Mouse (Mus musculus): ENCODE data around the gene Smad3.
A peak's percentile ranks its signal among the peaks of the same experiment; 100 is the strongest.

The Smad3 gene

DNA sequence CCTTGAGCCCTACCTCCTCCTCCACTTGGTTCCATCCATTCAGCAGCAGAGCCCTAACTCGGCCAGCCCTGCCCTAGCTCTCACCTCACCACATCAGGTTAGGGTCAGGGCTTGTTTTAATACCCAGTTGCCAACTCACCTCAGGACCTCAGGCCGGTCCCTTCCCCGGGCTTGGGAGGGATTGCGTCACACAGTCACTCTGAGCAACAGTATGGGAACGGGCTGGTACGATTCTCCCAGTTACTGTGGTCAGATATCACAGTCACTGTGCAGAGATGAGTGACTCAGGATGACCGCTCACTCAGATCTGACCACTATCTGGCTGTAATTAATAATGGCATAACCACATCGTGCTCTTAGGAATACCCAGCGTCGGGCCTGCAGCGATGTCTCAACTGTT lies 14.0 kb downstream of the Smad3 start:
- Histone ChIP-seq H3K27me3 (ENCODE audit: control insufficient read depth, insufficient read depth, low read length, poor library complexity, severe bottlenecking) (no peaks in the 10 kb centered on the region), H3K36me3 (ENCODE audit: control insufficient read depth, insufficient read depth, low read length, poor library complexity, severe bottlenecking) (no peaks in the 10 kb centered on the region)
- DNase-seq (ENCODE audit: low read depth, low spot score): no peak

DNA sequence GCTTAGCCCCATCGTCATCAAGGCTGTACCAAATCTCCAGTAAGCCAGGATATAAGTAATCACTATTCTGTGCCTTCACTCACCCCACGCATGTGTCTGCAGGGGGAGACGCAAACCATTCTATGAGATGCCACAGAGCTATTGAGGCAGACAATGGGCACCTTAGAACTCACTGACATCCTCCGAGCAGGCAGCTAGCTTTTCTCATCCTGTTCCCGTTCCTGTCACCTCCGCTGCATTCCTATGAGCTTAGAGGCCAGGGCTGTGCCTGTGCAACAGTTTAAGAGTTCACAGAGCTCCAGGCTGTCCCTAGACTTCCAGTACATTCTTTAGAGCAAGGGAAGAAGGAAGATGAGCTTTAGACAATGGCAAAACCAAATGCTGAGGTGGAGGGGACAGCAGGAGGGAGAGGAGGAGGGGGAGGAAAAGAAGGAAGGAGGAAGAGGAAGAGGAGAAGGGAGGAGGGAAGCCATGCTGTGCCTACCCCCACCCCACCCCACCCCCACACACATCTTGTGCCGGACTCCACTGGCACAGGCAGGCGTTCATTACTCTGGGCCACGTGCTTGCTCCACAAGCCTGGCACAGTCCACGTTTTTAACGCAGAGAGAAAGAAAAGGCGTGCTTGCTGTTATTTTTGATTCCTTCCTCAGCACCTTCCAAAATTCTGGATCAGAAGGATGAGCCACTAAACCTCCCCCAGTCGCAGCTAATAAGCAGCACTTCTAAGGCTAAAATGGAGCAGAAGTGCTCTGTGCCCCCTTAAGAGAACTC lies 14.7 kb downstream of the Smad3 start:
- Histone ChIP-seq H3K27me3 (ENCODE audit: control insufficient read depth, insufficient read depth, low read length, poor library complexity, severe bottlenecking) (no peaks in the 10 kb centered on the region), H3K36me3 (ENCODE audit: control insufficient read depth, insufficient read depth, low read length, poor library complexity, severe bottlenecking) (no peaks in the 10 kb centered on the region)
- no peak for DNase-seq (ENCODE audit: low read depth, low spot score)

DNA sequence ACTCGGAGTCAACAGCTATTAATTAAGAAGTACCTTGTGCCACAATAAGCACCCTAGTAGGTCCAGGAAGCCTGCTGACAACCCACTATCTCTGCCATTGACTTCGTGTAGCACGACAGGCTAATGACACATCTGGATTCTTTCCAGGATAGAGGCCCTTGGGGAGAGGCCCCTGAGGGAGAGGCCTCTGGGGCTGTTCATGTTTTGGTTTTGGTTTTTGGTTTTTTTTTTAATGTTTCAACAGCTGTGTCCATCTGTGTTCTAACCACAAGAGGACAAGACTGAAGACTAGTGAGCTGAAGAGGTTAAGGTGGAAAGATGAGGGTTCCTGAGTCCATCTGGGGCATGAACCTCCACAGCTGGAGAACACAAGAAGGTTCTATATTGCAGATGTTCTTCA lies 15.5 kb downstream of the Smad3 start:
- Histone ChIP-seq H3K36me3 (ENCODE audit: control insufficient read depth, insufficient read depth, low read length, poor library complexity, severe bottlenecking) (no peaks in the 10 kb centered on the region), H3K27me3 (ENCODE audit: control insufficient read depth, insufficient read depth, low read length, poor library complexity, severe bottlenecking) (no peaks in the 10 kb centered on the region)
- DNase-seq (ENCODE audit: low read depth, low spot score): no peak

DNA sequence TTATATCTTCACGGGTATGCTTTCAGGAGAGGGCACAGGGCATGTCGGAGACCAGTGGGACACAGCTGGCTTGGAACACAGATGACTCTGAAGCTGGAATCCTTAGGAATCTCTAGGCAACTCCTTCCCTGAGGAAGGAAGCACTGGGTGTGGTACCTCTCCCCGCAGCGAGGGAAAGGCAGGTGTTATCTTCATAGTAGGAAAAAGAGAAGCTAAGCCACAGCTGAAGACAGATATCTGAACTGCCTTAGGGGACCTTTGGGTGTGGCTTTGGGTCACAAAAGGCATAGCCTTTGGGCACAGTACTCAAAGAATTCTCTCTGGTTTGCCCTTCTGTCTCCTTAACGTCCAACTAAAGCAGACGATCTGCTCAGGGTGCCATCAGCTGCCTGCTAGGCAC lies 16.0 kb downstream of the Smad3 start:
- no peaks in the 10 kb centered on the region for H3K27me3 ChIP-seq (ENCODE audit: control insufficient read depth, insufficient read depth, low read length, poor library complexity, severe bottlenecking)
- no peaks in the 10 kb centered on the region for H3K36me3 ChIP-seq (ENCODE audit: control insufficient read depth, insufficient read depth, low read length, poor library complexity, severe bottlenecking)
- DNase-seq (ENCODE audit: low read depth, low spot score): no peak

DNA sequence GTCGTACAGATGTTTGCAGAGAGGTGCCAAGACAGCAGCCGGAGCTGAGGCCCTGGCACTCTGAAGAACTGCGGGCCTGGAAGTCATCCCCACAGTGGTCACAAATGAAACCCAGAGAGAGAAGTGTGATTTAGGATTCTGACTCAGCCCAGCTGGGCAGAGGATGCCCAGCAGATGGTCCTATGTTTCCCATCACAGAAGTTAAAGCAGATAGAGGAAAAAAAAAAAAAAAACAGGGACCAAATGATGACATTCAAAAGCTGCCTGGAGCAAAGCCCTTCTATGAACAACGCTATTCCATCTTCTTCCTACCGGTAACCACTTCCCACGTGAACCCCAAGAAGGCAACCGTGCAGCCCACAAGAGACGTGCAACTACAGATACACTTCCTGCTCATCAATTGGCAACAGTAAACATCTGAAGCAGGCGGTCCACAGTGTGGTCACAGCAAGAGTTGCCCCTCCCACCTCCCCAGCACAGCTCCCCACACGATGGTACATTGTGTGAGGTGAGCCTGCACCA lies 17.4 kb downstream of the Smad3 start:
- DNase-seq (ENCODE audit: low read depth, low spot score): peak; percentile 69
- Histone ChIP-seq H3K36me3 (ENCODE audit: control insufficient read depth, insufficient read depth, low read length, poor library complexity, severe bottlenecking) (no peaks in the 10 kb centered on the region), H3K27me3 (ENCODE audit: control insufficient read depth, insufficient read depth, low read length, poor library complexity, severe bottlenecking) (no peaks in the 10 kb centered on the region)

DNA sequence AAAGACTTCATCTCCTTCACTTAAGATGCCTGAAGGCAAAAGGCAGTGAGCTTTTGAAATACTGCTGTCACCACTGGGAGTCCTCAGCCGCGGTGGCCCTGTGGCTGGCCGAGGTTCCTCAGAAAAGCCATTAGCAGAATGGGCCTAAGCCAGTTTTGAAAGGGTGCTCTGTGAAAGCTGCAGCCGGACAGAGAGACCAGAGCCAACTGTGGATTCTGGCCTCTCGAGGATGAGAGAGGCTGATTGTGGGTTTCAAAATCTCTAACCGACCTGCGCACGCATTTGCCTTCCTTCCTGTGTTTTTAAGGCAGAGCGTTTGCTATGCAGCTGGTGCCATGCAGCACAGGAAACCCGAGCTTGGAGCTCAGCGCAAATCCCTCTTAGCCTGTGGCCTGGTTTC lies 19.0 kb downstream of the Smad3 start:
- H3K27me3 ChIP-seq (ENCODE audit: control insufficient read depth, insufficient read depth, low read length, poor library complexity, severe bottlenecking): no peaks in the 10 kb centered on the region
- H3K36me3 ChIP-seq (ENCODE audit: control insufficient read depth, insufficient read depth, low read length, poor library complexity, severe bottlenecking): no peaks in the 10 kb centered on the region
- DNase-seq (ENCODE audit: low read depth, low spot score): peak; percentile 48

DNA sequence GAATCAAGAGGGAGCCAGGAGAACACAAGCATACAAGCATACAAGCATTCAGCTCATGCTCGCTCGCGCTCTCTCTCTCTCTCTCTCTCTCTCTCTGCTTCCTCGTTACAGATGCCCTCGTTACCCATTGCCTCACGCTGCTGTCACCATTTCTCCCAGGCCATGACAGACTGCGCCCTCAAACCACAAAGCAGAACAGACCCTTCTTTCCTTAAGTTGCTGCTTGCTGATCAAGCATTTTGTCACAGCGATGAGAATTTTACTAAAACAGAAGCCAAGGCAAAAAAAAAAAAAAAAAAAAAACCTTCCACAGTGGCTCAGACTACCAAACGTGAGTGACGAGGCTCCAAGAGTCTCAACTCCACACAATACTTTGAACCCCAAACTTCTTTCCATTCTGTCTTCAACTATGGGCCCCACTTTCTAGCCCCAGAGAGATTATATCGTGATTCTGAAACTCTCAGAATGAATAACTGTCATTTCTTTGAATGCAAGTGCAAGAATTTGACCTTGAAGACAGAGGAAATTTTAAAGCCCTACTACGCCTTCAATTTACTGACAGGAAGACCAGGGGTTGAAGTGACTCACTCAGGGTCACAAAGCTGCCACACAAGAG lies 19.6 kb downstream of the Smad3 start:
- Histone ChIP-seq H3K36me3 (ENCODE audit: control insufficient read depth, insufficient read depth, low read length, poor library complexity, severe bottlenecking) (no peaks in the 10 kb centered on the region), H3K27me3 (ENCODE audit: control insufficient read depth, insufficient read depth, low read length, poor library complexity, severe bottlenecking) (no peaks in the 10 kb centered on the region)
- peak; percentile 80 for DNase-seq (ENCODE audit: low read depth, low spot score)

DNA sequence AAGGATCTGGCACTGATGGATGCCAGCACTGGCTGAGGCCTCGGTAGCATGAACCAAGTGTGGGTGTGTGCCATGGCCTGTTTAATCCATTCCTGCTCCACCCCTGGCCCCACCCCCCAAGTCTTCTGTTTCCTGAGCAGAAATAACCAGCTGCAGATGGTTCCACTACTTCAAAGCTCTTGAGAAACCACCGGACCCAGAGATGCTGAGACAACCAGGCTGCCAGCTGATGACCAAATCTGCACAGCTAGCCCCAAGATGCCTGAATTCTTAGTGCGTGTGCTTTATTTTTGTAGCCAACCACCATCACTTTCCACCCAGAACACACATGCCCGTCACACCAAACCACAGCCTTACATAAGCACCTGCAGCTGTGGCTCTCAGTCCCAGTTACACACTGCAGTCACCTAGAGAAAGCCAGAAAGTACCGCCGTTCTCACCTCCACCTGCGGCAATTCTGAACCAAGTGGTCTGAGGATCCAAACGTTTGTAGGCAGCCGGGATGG lies 20.3 kb downstream of the Smad3 start:
- H3K27me3 ChIP-seq (ENCODE audit: control insufficient read depth, insufficient read depth, low read length, poor library complexity, severe bottlenecking): no peaks in the 10 kb centered on the region
- no peaks in the 10 kb centered on the region for H3K36me3 ChIP-seq (ENCODE audit: control insufficient read depth, insufficient read depth, low read length, poor library complexity, severe bottlenecking)
- DNase-seq (ENCODE audit: low read depth, low spot score): peak; percentile 88

DNA sequence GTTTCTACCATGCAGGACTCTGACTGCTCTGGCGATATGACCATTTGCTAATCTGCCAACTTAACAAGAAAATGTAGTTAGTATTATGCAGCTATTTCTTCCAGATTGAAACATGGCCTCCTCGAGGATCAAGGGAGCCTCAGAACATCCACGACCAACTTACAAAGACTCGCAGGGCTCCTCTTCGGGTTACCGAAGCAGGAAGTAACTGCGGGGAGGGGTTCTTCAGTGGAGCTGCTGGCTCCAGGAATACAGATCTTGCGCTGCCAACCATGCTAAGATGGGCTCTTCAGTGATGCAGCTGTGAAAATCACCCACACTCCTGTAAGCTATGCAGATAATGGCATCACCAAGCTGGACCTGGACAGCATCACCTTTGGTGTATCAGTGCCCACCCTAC lies 23.5 kb downstream of the Smad3 start:
- DNase-seq (ENCODE audit: low read depth, low spot score): no peak
- Histone ChIP-seq H3K27me3 (ENCODE audit: control insufficient read depth, insufficient read depth, low read length, poor library complexity, severe bottlenecking) (no peaks in the 10 kb centered on the region), H3K36me3 (ENCODE audit: control insufficient read depth, insufficient read depth, low read length, poor library complexity, severe bottlenecking) (no peaks in the 10 kb centered on the region)

DNA sequence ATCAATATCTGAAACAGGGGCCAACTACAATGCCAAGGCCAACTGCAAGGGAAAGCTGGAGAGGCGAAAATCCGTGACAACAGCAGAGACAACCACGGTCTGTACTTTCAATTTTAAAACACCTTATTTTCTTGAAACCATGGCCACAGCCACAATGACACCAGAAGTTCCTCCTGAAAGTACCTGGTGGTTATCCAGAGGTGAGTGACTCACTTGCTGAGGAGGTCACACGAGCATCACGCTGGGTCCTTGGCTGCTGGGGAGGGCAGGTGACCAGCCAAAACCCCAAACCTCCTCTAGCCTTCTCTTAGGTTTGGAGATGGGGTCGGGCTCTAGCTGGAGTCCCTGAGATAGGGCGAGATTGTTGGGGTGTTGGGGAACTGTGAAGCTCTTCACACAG lies 25.1 kb downstream of the Smad3 start:
- peak; percentile 87 for DNase-seq (ENCODE audit: low read depth, low spot score)
- no peaks in the 10 kb centered on the region for H3K27me3 ChIP-seq (ENCODE audit: control insufficient read depth, insufficient read depth, low read length, poor library complexity, severe bottlenecking)
- H3K36me3 ChIP-seq (ENCODE audit: control insufficient read depth, insufficient read depth, low read length, poor library complexity, severe bottlenecking): no peaks in the 10 kb centered on the region

DNA sequence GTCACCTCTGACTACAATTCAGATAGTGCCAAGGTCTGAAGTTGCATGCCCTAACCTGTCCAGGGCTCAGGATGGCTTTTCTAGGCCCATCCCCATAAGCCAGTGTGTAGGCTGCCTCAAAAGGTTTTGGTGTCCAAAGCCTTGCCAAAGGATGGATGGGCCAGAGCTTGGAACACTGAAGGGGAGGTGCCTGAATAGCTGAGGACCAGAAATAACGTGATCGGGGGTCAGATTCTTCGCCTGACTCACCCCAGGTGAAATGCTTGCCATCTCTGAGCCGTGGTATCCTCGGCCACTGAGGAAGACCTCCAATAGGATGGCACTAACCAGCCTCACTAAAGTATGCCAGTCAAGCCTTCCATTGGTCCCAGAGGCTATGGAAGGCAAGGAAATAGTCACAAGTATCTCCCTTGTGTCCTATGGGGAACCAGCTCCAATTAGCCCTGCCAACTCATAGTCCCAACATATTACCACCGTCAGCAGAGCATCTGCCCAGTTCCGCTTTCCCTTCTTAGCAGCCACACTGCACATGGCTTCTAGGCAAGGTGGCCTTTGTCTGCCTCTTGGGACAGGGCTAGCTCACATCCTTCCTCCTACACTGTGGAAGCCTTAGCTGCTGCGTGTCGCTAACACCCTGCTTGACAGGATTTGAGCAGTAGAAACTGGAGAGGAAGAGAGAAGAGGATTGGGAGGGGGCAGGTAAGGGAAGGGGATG lies 26.5 kb downstream of the Smad3 start:
- Histone ChIP-seq H3K36me3 (ENCODE audit: control insufficient read depth, insufficient read depth, low read length, poor library complexity, severe bottlenecking) (no peaks in the 10 kb centered on the region), H3K27me3 (ENCODE audit: control insufficient read depth, insufficient read depth, low read length, poor library complexity, severe bottlenecking) (no peaks in the 10 kb centered on the region)
- peak; percentile 86 for DNase-seq (ENCODE audit: low read depth, low spot score)

DNA sequence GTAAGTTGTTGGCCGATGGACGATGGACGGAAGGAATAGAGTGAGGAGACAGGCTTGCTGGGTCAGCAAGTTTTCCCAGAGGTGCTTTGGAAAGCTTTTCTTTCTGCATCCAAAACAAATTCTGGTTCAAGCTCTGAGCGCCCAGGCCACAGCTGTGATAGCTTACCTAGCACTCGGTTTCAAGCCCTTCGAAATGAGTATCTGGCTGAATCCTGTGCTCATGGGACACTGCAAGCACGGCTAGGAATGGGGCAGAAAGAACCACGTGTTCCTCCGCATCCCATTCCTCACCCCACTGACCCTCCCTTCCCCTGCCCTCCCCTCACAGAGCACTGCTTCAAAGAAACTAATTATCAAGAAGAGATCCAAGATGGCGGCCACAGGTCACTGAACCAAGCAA lies 28.8 kb downstream of the Smad3 start:
- no peak for DNase-seq (ENCODE audit: low read depth, low spot score)
- Histone ChIP-seq H3K36me3 (ENCODE audit: control insufficient read depth, insufficient read depth, low read length, poor library complexity, severe bottlenecking) (no peaks in the 10 kb centered on the region), H3K27me3 (ENCODE audit: control insufficient read depth, insufficient read depth, low read length, poor library complexity, severe bottlenecking) (no peaks in the 10 kb centered on the region)

DNA sequence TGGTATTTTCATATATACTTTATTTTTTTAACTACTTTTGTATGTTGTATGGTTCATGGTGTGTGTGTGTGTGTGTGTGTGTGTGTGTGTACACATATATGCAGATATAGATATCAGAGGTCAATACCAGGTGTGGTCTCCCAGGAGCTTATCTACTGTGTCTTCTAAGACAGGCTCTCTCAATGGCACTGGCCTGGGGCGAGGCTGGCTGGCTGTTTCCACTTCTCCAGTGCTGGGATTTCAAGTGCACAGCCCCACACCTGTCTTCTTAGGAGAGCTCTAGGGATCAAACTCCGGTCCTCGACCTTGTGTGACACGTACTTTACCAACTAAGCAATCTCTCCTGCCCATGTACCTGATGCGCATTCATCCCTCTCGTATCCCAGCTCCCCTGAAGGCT lies 30.7 kb downstream of the Smad3 start:
- DNase-seq (ENCODE audit: low read depth, low spot score): no peak
- H3K27me3 ChIP-seq (ENCODE audit: control insufficient read depth, insufficient read depth, low read length, poor library complexity, severe bottlenecking): no peaks in the 10 kb centered on the region

DNA sequence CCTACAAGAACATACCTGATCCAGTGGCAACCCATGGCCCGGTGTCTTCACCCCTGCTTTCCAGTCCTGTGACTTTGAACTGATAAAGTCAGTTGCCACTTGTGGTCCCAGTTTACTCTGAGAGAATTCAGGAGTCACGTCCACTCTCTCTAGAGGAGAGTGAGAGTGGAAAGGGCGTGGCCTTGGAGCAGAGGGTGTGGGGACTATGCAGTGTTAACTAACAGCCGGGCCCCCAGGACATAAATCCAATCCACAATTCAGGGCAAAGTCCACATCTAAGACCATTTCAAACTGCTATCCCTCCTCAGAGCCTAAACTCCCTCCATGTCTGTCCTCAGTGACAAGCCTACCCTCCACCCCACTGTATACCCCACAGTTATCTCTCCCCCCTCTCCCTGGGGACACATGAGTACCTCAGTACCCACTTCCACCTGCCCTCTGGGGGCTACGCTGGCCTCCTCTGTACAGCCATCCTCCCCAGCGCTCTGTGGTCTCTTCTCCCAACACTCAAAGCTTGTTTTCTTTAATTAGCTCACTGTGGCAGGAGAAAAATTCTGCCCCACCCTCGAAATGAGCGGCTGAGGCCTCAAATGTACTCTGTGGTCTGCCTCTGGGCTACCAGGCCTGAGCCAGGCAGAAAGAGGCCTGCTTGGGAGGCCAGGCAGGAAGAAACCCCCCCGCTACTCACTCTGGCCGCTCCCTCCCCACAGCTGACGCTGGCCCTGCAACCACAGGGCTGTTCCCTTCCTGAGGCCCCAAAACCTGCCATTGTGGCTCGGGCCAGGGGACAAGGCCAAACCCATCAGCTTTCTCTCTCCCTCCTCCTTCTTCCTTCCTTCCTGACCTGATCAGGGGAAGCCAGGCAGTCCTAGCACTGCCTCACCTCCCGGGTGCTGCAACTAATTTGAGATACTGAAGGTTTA lies 31.4 kb downstream of the Smad3 start:
- peak; percentile 54 for DNase-seq (ENCODE audit: low read depth, low spot score)
- no peaks in the 10 kb centered on the region for H3K27me3 ChIP-seq (ENCODE audit: control insufficient read depth, insufficient read depth, low read length, poor library complexity, severe bottlenecking)
- no peaks in the 10 kb centered on the region for H3K36me3 ChIP-seq (ENCODE audit: control insufficient read depth, insufficient read depth, low read length, poor library complexity, severe bottlenecking)

More for the DNA sequence above, 30.7 kb downstream of the Smad3 start:
- no peaks in the 10 kb centered on the region for H3K36me3 ChIP-seq (ENCODE audit: control insufficient read depth, insufficient read depth, low read length, poor library complexity, severe bottlenecking)
